Mouse (Mus musculus) MEL (cell line): ENCODE measurements around the gene Ly6g6d. TPM values are rescaled to one million over a fixed set of nuclear protein-coding genes. Genes with fewer than 3 reads are reported as not detected.

Experiments
- DNase-seq: peaks from one replicate; pipeline ENCODE4 v3.0.0; 2011; ENCODE audit warnings: low read depth, low spot score
- H3K27ac ChIP-seq: 2 replicates; pipeline ENCODE4 v1.5.1; 2012; ENCODE audit warnings: low read depth, mild to moderate bottlenecking, control low read depth, low read length, moderate library complexity; ENCODE audit not compliant: control insufficient read depth
- H3K27me3 ChIP-seq, 2 experiments: fragments of 150-350 bp in 1 of 2; sonication (generic) in 1 of 2; 2 replicates each; pipeline ENCODE4 v1.6.1; 2012; ENCODE audit warnings: low read length in 2 of 2, mild to moderate bottlenecking in 2 of 2, improper control_type of control experiment in 1 of 2, moderate library complexity in 1 of 2; ENCODE audit not compliant: insufficient read depth in 2 of 2, control insufficient read depth in 1 of 2
- H3K36me3 ChIP-seq, 2 experiments: 2 replicates each; pipeline ENCODE4 v1.6.1; 2012 to 2014; ENCODE audit warnings: low read length in 2 of 2, improper control_type of control experiment in 1 of 2, inconsistent platforms in 1 of 2, mild to moderate bottlenecking in 1 of 2; ENCODE audit not compliant: insufficient read depth in 2 of 2, control insufficient read depth in 1 of 2
- H3K4me1 ChIP-seq, 2 experiments: fragments of 150-350 bp in 1 of 2; sonication (generic) in 1 of 2; 2 replicates each; pipeline ENCODE4 v1.6.1; 2012; ENCODE audit warnings: low read length in 2 of 2, improper control_type of control experiment in 1 of 2, mild to moderate bottlenecking in 1 of 2; ENCODE audit not compliant: insufficient read depth in 2 of 2, control insufficient read depth in 1 of 2
- H3K4me3 ChIP-seq, 2 experiments: fragments of 150-350 bp in 1 of 2; sonication (generic) in 1 of 2; 2 replicates each; pipeline ENCODE4 v1.5.1; 2012; ENCODE audit warnings: low read depth in 2 of 2, low read length in 2 of 2, mild to moderate bottlenecking in 2 of 2, moderate library complexity in 2 of 2, control low read depth in 1 of 2, improper control_type of control experiment in 1 of 2; ENCODE audit not compliant: control insufficient read depth in 1 of 2, insufficient read depth in 1 of 2
- H3K79me2 ChIP-seq: 2 replicates; pipeline ENCODE4 v1.6.1; 2012; ENCODE audit warnings: mild to moderate bottlenecking, low read length, moderate library complexity; ENCODE audit not compliant: control insufficient read depth, poor library complexity, insufficient read depth
- H3K9ac ChIP-seq: 2 replicates; pipeline ENCODE4 v1.6.1; 2012; ENCODE audit warnings: low read depth, mild to moderate bottlenecking, control low read depth, low read length, moderate library complexity; ENCODE audit not compliant: control insufficient read depth, poor library complexity, severe bottlenecking
- H3K9me3 ChIP-seq: fragments of 150-350 bp; sonication (generic); replicated peaks from 2 replicates; pipeline ENCODE4 v1.6.1; 2012; ENCODE audit warnings: mild to moderate bottlenecking, low read length, improper control_type of control experiment, moderate library complexity; ENCODE audit not compliant: insufficient read depth
- ELF1 ChIP-seq: IDR thresholded peaks from 2 replicates; pipeline ENCODE4 v1.6.1; 2014; ENCODE audit warnings: low read depth, mild to moderate bottlenecking, inconsistent platforms, low read length, improper control_type of control experiment, moderate library complexity
- EP300 ChIP-seq, 2 experiments: IDR thresholded peaks; 2 replicates each; pipeline ENCODE4 v1.6.1; 2011; ENCODE audit warnings: improper control_type of control experiment in 2 of 2, low read length in 2 of 2, low read depth in 1 of 2, mild to moderate bottlenecking in 1 of 2
- GATA1 ChIP-seq: IDR thresholded peaks from 2 replicates; pipeline ENCODE4 v1.6.1; 2011; ENCODE audit warnings: low read depth, low read length, improper control_type of control experiment
- JUND ChIP-seq: IDR thresholded peaks from 2 replicates; pipeline ENCODE4 v1.6.1; 2011; ENCODE audit warnings: low read depth, mild to moderate bottlenecking, improper control_type of control experiment, low read length
- MAFK ChIP-seq: IDR thresholded peaks from 2 replicates; pipeline ENCODE4 v1.6.1; 2011; ENCODE audit warnings: low read depth, mild to moderate bottlenecking, low read length, improper control_type of control experiment, borderline replicate concordance
- MYB ChIP-seq: IDR thresholded peaks from 2 replicates; pipeline ENCODE4 v1.6.1; 2011; ENCODE audit warnings: mild to moderate bottlenecking, low read depth, low read length, improper control_type of control experiment
- SIN3A ChIP-seq: IDR thresholded peaks from 2 replicates; pipeline ENCODE4 v1.6.1; 2012; ENCODE audit warnings: low read length, improper control_type of control experiment, inconsistent platforms
- TAL1 ChIP-seq: IDR thresholded peaks from 2 replicates; pipeline ENCODE4 v1.6.1; 2012; ENCODE audit warnings: mild to moderate bottlenecking, inconsistent platforms, low read length, moderate library complexity, mixed read lengths
- USF1 ChIP-seq: IDR thresholded peaks from 2 replicates; pipeline ENCODE4 v1.6.1; 2014; ENCODE audit warnings: low read depth, mild to moderate bottlenecking, inconsistent platforms, low read length, improper control_type of control experiment, moderate library complexity
- polyA plus RNA-seq, 2 experiments: library from polyadenylated mRNA; stranded (reverse) in 1 of 2; unstranded in 1 of 2; fragments of >175 nt in 1 of 2; fragments of >200 nt in 1 of 2; gene quantifications; 2 replicates each; pipeline versions ENCODE4 v1.2.1 to v1.2.4; 2012; ENCODE audit warnings: low replicate concordance in 2 of 2, low read depth in 1 of 2; ENCODE audit not compliant: insufficient read length in 2 of 2, insufficient read depth in 1 of 2, missing spikeins in 1 of 2
- total RNA-seq: library from RNA; depleted of rRNA; stranded (reverse); fragments of 300-350 nt; gene quantifications from 2 replicates; pipeline ENCODE4 v1.2.3, GENCODE M21; 2012

Gene Ly6g6d
- total and polyA plus RNA-seq, 3 experiments = 4.4 to 5.5 TPM; not detected in 1

DNA sequence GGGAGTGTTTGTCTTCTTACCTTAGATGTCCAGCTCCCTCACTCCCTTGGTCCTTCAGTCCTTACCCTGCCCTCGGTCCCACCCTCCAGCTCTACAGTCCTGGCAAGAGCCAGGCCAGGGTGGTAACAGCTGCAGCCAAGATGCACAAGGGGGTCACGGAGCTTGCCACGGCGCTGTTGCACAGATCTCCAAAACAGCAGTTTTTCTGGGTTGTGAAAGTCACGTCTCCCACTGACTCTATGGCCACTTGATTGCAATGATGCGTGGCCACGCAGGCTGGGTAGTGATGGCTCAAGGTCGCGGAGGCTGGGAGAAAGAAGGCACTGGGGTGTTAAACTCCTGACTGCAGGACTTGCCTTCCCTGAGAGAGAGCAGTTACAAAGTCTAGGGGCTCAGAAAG lies 6.4 kb downstream of the Ly6g6d start:
- no peaks in the 10 kb centered on the region; a peak in 1 of 4 replicates for H3K36me3 ChIP-seq
- H3K9me3 ChIP-seq = no peaks in the 10 kb centered on the region
- no peaks in the 10 kb centered on the region for H3K79me2 ChIP-seq
- no peak overlapping the region for H3K27ac ChIP-seq
- H3K9ac ChIP-seq = no peak overlapping the region
- no peak for DNase-seq
- no peak overlapping the region for H3K4me3 ChIP-seq
- no peaks in the 10 kb centered on the region for H3K27me3 ChIP-seq
- TF ChIP-seq SIN3A (no peak), MAFK (no peak)
- peaks cover 0 to 16% of the 10 kb centered on the region in 2 experiments; a peak in 3 of 4 replicates for H3K4me1 ChIP-seq

DNA sequence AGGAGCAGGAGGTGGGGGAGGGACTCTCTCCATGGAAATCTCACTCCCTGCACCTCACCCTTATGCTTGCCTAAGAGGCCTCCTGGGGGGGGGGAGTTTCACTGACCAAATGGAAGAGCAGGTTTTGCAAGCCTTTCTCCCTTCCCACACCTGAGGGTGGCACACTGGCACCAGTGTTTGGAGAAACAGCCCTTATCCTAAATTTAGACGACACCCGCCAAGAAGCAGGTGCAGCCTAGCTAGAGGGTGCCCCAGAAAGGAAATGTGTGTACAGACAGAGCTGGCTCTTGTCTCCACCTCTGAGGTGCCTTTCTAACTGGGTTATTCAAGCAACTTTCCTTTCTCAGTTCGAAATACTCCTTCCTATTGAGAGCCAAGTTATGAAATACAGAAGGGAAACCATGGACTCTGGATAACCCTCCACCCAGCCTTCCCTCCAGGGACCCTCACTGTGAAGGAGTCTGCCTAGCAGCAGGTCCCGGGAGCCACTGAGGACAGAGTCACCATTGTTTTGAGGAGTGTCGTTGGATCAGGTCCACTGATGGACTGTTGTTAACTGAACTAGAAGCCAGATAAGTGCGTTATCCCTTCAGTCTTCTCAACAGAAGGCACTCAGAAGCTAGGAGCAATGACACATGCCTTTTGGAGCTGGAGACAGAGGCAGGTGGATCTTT lies 7.2 kb downstream of the Ly6g6d start:
- Histone ChIP-seq H3K4me3 (no peak overlapping the region), H3K27ac (no peak overlapping the region), H3K9ac (no peak overlapping the region), H3K27me3 (no peaks in the 10 kb centered on the region), H3K9me3 (no peaks in the 10 kb centered on the region), H3K79me2 (no peaks in the 10 kb centered on the region), H3K36me3 (no peaks in the 10 kb centered on the region; a peak in 1 of 4 replicates), H3K4me1 (peaks cover 0 to 16% of the 10 kb centered on the region in 2 experiments; a peak in 3 of 4 replicates)
- no peak for DNase-seq
- TF ChIP-seq MYB (0 out of 2 replicates have a peak, but pooled peaks have one; percentile 8), TAL1 (no peak)

DNA sequence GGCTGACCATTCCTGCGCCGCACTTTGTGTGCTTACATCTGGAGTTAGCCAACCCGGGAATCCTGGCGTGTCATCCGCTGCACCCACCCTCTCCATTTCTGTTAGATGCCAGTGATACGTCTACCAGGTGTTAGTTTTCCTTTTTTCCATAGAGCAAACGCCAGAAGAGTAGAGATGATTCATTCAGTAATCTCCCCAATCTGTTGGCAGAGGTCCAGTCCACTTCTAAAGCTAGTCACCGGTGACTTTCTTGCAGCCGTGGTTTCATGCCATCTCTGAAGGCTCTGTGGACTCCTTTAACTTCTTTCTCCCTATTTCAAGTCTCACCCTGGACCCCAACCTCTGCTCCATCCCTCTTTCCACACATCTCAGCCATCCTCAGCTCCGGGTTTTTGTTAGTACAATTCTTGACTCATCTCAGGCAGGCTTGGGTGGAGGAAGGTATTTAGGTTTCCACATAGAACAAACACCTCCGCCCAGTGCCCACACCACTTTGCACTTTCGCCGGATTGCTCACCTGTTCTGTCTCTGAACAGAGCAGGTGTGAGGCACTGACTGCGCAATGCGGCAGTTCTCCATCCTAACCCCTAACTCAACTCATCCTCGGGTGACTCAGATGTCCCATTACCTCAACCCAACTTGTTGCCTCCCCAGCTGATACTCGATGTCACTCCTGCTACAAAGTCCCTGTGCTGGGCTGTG lies 9.5 kb downstream of the Ly6g6d start:
- Histone ChIP-seq H3K4me3 (no peak overlapping the region), H3K27me3 (no peaks in the 10 kb centered on the region), H3K9me3 (no peaks in the 10 kb centered on the region), H3K4me1 (peaks cover 0 to 16% of the 10 kb centered on the region in 2 experiments; a peak in 3 of 4 replicates)
- TF ChIP-seq USF1 (no peak), GATA1 (peak; percentile 45; the same call in 1 of the 2 replicates), TAL1 (no peak), EP300 (IDR thresholded peaks at IDR 0.05; ENCODE audit: low read depth in 1 of 2, low read length in 2 of 2) (peak in 1 of 2 experiments; percentile 17; a peak in 1 of 4 replicates), ELF1 (no peak), JUND (0 out of 2 replicates have a peak, but pooled peaks have one; percentile 38)
- TF ChIP-seq, all 39 proteins: peak for 3
- H3K79me2 ChIP-seq = no peaks in the 10 kb centered on the region
- DNase-seq = peak; percentile 50
- H3K9ac ChIP-seq = no peak overlapping the region
- H3K27ac ChIP-seq = no peak overlapping the region
- no peaks in the 10 kb centered on the region; a peak in 1 of 4 replicates for H3K36me3 ChIP-seq
